11 mouse cellular contexts compared by ENCODE assay signal in the genomic region with DNA sequence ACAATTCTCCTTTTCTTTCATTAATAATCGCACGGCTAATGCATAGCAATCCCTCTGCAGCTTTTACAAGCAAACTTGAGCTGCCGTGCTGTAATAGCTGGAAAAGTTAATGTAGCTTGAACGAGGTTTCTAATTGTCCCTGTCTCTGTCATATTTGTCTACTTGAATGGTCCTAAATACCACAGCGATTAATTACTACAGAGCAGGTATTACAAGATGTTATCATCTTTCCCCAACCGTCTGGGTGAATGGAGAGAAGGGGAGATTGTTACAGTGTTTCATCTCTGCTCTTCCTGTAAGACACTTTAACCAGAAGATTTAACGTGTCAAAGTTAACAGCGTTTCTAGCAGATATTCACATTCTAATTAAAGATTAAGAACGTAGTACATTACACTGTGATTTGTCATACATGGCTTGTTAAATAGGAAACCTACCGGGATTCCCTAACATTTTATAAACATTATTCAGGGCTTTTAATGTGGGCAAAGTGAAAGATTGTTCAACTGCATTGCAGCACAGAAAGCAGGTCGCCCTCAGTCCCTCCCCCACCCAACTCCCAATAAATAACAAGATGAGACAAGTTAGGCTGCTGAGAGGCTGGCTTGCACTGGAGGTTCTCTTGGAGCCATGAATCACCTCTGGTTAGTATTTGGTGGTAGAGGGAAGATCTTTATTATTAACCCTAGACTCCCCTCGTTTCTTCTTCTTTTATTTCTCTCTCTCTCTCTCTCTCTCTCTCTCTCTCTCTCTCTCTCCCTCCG.
A peak's percentile ranks its signal among the peaks of the same experiment; 100 is the strongest.
DNase-seq lines count a peak whose midpoint lies in the region; ATAC-seq and TF ChIP-seq lines count a peak whose summit lies in the region.
"Had no signal": no experiment of that assay in that cellular context is flagged by ENCODE, and none has a peak within 500 bp of the region (broad histone marks: within the 10 kb centered on the region; RNA-seq: fewer than 3 reads in every experiment).

No protein-coding gene starts in this region.

- H3K4me1 ChIP-seq in kidney, postnatal 0 days (replicated peaks; ENCODE audit: insufficient read depth, low read length) = no peaks in the 10 kb centered on the region
- H3K4me1 ChIP-seq in forebrain, embryonic 15.5 days = peaks cover 63% of the 10 kb centered on the region
- H3K4me1 ChIP-seq in midbrain, embryonic 13.5 days (replicated peaks) = peaks cover 65% of the 10 kb centered on the region

- WGBS in kidney, postnatal 0 days = 17% methylated on average over 13 of the region's 13 CpGs
- 8% methylated on average over 13 of the region's 13 CpGs for WGBS in forebrain, embryonic 15.5 days
- 28% methylated on average over 13 of the region's 13 CpGs for WGBS in midbrain, embryonic 13.5 days

- H3K9me3 ChIP-seq in kidney, postnatal 0 days (replicated peaks; ENCODE audit: low read length) = no peaks in the 10 kb centered on the region
- H3K9me3 ChIP-seq in forebrain, embryonic 15.5 days = no peaks in the 10 kb centered on the region
- no peaks in the 10 kb centered on the region for H3K9me3 ChIP-seq in midbrain, embryonic 13.5 days

- no peak for TF ChIP-seq CTCF in kidney, postnatal 0 days (IDR thresholded peaks at IDR 0.05; ENCODE audit: low read depth)

- H3K27me3 ChIP-seq in kidney, postnatal 0 days (ENCODE audit: insufficient read depth, low read length) = no peaks in the 10 kb centered on the region
- H3K27me3 ChIP-seq in forebrain, embryonic 15.5 days = no peaks in the 10 kb centered on the region
- no peaks in the 10 kb centered on the region for H3K27me3 ChIP-seq in midbrain, embryonic 13.5 days

- no peak for ATAC-seq in kidney, postnatal 0 days (replicated peaks; ENCODE audit: low FRiP score, low read depth)
- ATAC-seq in forebrain, embryonic 15.5 days (replicated peaks) = no peak
- ATAC-seq in midbrain, embryonic 13.5 days = no peak

- DNase-seq in kidney, postnatal 0 days (ENCODE audit: low spot score) = peak; percentile 63
- DNase-seq in kidney, postnatal 14 days = no peak
- peak; percentile 37 for DNase-seq in brain, adult 2 months (ENCODE audit: low read depth, low spot score)
- no peak for DNase-seq in lung, postnatal 36 days
- DNase-seq in gastrocnemius, postnatal 14 days = no peak
- DNase-seq in cerebellum, adult 18-20 months = no peak
- DNase-seq: layer of hippocampus, adult 9-11 months; right cerebral cortex, postnatal 4 days had no signal

- no peaks in the 10 kb centered on the region for H3K36me3 ChIP-seq in kidney, postnatal 0 days (ENCODE audit: insufficient read depth, low read length)
- H3K36me3 ChIP-seq in forebrain, embryonic 15.5 days = no peaks in the 10 kb centered on the region
- H3K36me3 ChIP-seq in midbrain, embryonic 13.5 days = no peaks in the 10 kb centered on the region

- intact Hi-C loops in gastrocnemius, postnatal 14 days (cut with DNase I; ENCODE audit: low total_unique reads) = no loop called here

- H3K9ac ChIP-seq in kidney, postnatal 0 days (ENCODE audit: low read depth, low read length) = no peak overlapping the region
- H3K9ac ChIP-seq in forebrain, embryonic 15.5 days (replicated peaks) = peak overlapping the region; percentile 34
- peak overlapping the region; percentile 55; the same call in 1 of the 2 replicates for H3K9ac ChIP-seq in midbrain, embryonic 13.5 days (replicated peaks)
- H3K9ac ChIP-seq: liver, embryonic 14.5 days had no signal

- no peak overlapping the region for H3K27ac ChIP-seq in kidney, postnatal 0 days
- peak overlapping the region; percentile 96 for H3K27ac ChIP-seq in forebrain, embryonic 15.5 days (replicated peaks)
- peak overlapping the region; percentile 94 for H3K27ac ChIP-seq in midbrain, embryonic 13.5 days
- H3K27ac ChIP-seq: liver, embryonic 14.5 days had no signal

- H3K4me3 ChIP-seq in kidney, postnatal 0 days (replicated peaks; ENCODE audit: low read depth, low read length) = no peak overlapping the region
- peak overlapping the region; percentile 17 for H3K4me3 ChIP-seq in forebrain, embryonic 15.5 days
- peak overlapping the region; percentile 15 for H3K4me3 ChIP-seq in midbrain, embryonic 13.5 days (replicated peaks)

- peak overlapping the region; percentile 32 for H3K4me2 ChIP-seq in kidney, postnatal 0 days (ENCODE audit: low read length)
- peak overlapping the region; percentile 55 for H3K4me2 ChIP-seq in forebrain, embryonic 15.5 days (replicated peaks)
- H3K4me2 ChIP-seq in midbrain, embryonic 13.5 days (replicated peaks) = peak overlapping the region; percentile 44

Comparison
In these comparisons a context has a peak if more than half of its experiments do, and no peak if none do; other contexts are left out.
1. DNase-seq: peak in kidney, postnatal 0 days (single experiment) and brain, adult 2 months (single experiment); none in kidney, postnatal 14 days (single experiment), lung, postnatal 36 days (single experiment), gastrocnemius, postnatal 14 days (single experiment) and cerebellum, adult 18-20 months (0 of 2).
2. Peak in every context shown above with its lines, with median percentiles within 50 percentile points of each other: H3K4me2 ChIP-seq.